Mouse (Mus musculus): ENCODE results near the gene Nav2. TPM values are rescaled to one million over a fixed set of nuclear protein-coding genes. Genes with fewer than 3 reads are reported as not detected.

Nav2 gene
- total and polyA plus RNA-seq, 3 experiments = 2.0 to 2.7 TPM; not detected in 1

DNA sequence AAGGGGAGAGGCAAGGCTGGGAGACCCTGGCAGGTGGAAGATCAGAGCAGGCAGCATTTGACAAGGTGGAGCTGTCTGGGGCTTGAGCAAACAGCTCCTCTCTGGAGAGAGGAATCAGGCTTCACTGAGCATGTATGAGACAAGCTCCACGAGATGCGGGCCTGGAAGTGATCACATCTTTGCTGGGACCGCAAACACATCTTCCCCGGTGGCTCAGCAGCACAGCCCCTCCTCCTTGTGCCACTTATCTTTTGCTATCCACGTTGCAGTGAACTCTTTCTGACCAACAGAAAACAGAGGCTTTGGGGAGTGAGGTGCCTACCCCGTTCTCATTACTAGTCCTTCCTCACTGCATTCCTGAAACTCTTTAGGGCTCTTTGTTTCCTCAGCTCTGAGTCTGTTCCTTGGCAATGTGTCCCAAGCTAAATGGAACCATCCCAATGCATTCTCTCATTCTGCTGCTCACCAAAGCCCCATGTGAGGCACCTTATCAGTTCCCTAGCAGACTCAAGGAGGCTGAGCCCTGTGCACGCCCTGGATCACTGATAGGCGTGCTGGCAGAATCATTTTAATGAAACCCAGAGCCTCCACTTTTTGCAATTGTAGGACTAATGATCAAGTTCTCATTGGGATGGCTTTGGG is 83.5 kb downstream of the Nav2 start (continued):
- TF ChIP-seq MYC (IDR thresholded peaks at IDR 0.05; ENCODE audit: low read depth, low read length) (peak; percentile 75; the same call in 1 of the 2 replicates), TCF12 (IDR thresholded peaks at IDR 0.05; ENCODE audit: low read depth, low read length) (peak; percentile 92), MAZ (IDR thresholded peaks at IDR 0.05; ENCODE audit: low read depth, low read length) (no peak)

DNA sequence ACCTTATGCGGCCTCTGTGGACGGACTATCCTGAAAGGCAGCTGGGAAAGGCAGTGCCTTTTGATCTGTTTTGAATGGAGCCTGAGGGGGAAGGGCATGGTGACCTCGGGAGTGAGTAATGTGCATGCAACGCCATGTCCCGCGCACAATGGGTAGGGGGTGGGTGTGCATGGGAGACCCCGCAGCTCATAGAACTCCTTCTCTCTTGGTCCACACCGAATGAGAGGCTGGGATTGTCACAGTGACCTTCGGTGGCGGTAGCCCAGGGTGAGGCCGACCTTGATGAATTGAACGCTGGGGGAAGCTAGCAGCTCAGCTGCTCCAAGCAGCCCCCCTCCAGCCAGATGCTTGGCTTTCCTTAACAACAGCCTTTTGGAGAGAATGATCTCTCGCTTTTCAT is 86.7 kb downstream of the Nav2 start:
- Histone ChIP-seq H3K27me3 (ENCODE audit: control insufficient read depth in 1 of 2, insufficient read depth in 2 of 2, low read length in 2 of 2) (no peaks in the 10 kb centered on the region; a peak in 1 of 4 replicates), H3K4me3 (ENCODE audit: control insufficient read depth in 1 of 2, insufficient read depth in 1 of 2, low read depth in 2 of 2, low read length in 2 of 2) (no peak overlapping the region), H3K9ac (ENCODE audit: control insufficient read depth, low read depth, low read length, poor library complexity, severe bottlenecking) (no peak overlapping the region), H3K79me2 (ENCODE audit: control insufficient read depth, insufficient read depth, low read length, poor library complexity) (no peaks in the 10 kb centered on the region), H3K4me1 (ENCODE audit: control insufficient read depth in 1 of 2, insufficient read depth in 2 of 2, low read length in 2 of 2) (peaks cover 4 to 19% of the 10 kb centered on the region in 2 experiments; a peak in 3 of 4 replicates), H3K27ac (ENCODE audit: control insufficient read depth, low read depth, low read length) (no peak overlapping the region), H3K9me3 (replicated peaks; ENCODE audit: insufficient read depth, low read length) (no peaks in the 10 kb centered on the region), H3K36me3 (ENCODE audit: control insufficient read depth in 1 of 2, insufficient read depth in 2 of 2, low read length in 2 of 2) (peaks cover 0 to 16% of the 10 kb centered on the region in 2 experiments; a peak in 2 of 4 replicates)
- no peak for TF ChIP-seq RAD21 (IDR thresholded peaks at IDR 0.05; ENCODE audit: low read depth, low read length)
- no peak for TF ChIP-seq MAFK (IDR thresholded peaks at IDR 0.05; ENCODE audit: borderline replicate concordance, low read depth, low read length)
- no peak for TF ChIP-seq RCOR1 (IDR thresholded peaks at IDR 0.05; ENCODE audit: low read depth, low read length)
- TF ChIP-seq ZC3H11A (IDR thresholded peaks at IDR 0.05; ENCODE audit: low read depth, low read length) = no peak
- no peak for TF ChIP-seq JUND (IDR thresholded peaks at IDR 0.05; ENCODE audit: low read depth, low read length)
- no peak for TF ChIP-seq MYC (IDR thresholded peaks at IDR 0.05; ENCODE audit: low read depth, low read length)
- no peak for TF ChIP-seq MEF2A (IDR thresholded peaks at IDR 0.05; ENCODE audit: extremely low read depth, insufficient replicate concordance, low read depth, low read length, poor library complexity, severe bottlenecking)
- no peak for DNase-seq (ENCODE audit: low read depth, low spot score)

DNA sequence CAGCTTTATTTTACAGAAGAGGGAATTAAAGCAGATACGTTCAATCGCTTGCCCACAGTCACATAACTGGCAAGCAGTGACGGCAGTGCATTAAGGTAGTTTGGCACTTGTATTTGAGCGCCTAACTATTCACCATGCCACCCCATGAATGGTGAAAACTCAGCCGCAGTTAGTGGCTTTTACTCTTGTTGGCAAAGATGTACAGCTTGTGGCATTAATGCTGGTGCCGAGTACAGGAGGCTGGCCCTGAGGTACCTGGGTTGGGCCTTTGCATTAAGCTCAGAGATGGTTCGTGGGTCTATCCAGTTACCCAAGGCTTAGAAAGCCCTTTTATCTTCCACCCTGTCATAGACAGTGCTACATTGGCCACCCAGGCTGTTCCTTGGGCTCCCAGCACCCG is 87.2 kb downstream of the Nav2 start:
- Histone ChIP-seq H3K9me3 (replicated peaks; ENCODE audit: insufficient read depth, low read length) (no peaks in the 10 kb centered on the region), H3K36me3 (ENCODE audit: control insufficient read depth in 1 of 2, insufficient read depth in 2 of 2, low read length in 2 of 2) (peaks cover 0 to 16% of the 10 kb centered on the region in 2 experiments; a peak in 2 of 4 replicates), H3K4me3 (ENCODE audit: control insufficient read depth in 1 of 2, insufficient read depth in 1 of 2, low read depth in 2 of 2, low read length in 2 of 2) (no peak overlapping the region), H3K4me1 (ENCODE audit: control insufficient read depth in 1 of 2, insufficient read depth in 2 of 2, low read length in 2 of 2) (peaks cover 4 to 19% of the 10 kb centered on the region in 2 experiments; a peak in 3 of 4 replicates), H3K27ac (ENCODE audit: control insufficient read depth, low read depth, low read length) (no peak overlapping the region), H3K27me3 (ENCODE audit: control insufficient read depth in 1 of 2, insufficient read depth in 2 of 2, low read length in 2 of 2) (no peaks in the 10 kb centered on the region; a peak in 1 of 4 replicates), H3K79me2 (ENCODE audit: control insufficient read depth, insufficient read depth, low read length, poor library complexity) (no peaks in the 10 kb centered on the region), H3K9ac (ENCODE audit: control insufficient read depth, low read depth, low read length, poor library complexity, severe bottlenecking) (no peak overlapping the region)
- no peak for DNase-seq (ENCODE audit: low read depth, low spot score)
- TF ChIP-seq MAFK (IDR thresholded peaks at IDR 0.05; ENCODE audit: borderline replicate concordance, low read depth, low read length) (no peak), UBTF (IDR thresholded peaks at IDR 0.05; ENCODE audit: borderline replicate concordance, insufficient read depth, low read depth, low read length) (no peak), JUND (IDR thresholded peaks at IDR 0.05; ENCODE audit: low read depth, low read length) (no peak), RAD21 (IDR thresholded peaks at IDR 0.05; ENCODE audit: low read depth, low read length) (no peak), MYB (IDR thresholded peaks at IDR 0.05; ENCODE audit: low read depth, low read length) (no peak), CTCF (IDR thresholded peaks at IDR 0.05 in 2 of 3, conservative IDR thresholded peaks at IDR 0.05 in 1 of 3; ENCODE audit: control insufficient read depth in 1 of 3, insufficient read depth in 1 of 3, low read depth in 2 of 3, low read length in 3 of 3, poor library complexity in 1 of 3, severe bottlenecking in 1 of 3) (no peak), GATA1 (IDR thresholded peaks at IDR 0.05; ENCODE audit: low read depth, low read length) (no peak), USF1 (IDR thresholded peaks at IDR 0.05; ENCODE audit: low read depth, low read length) (no peak), MXI1 (IDR thresholded peaks at IDR 0.05; ENCODE audit: low read depth, low read length) (no peak), TBP (IDR thresholded peaks at IDR 0.05; ENCODE audit: low read depth, low read length) (no peak), CHD2 (IDR thresholded peaks at IDR 0.05; ENCODE audit: low read length) (no peak), NELFE (IDR thresholded peaks at IDR 0.05; ENCODE audit: low read depth, low read length) (no peak), MAX (IDR thresholded peaks at IDR 0.05; ENCODE audit: low read length) (no peak), E2F4 (IDR thresholded peaks at IDR 0.05; ENCODE audit: borderline replicate concordance, low read depth, low read length) (no peak), ZKSCAN1 (IDR thresholded peaks at IDR 0.05; ENCODE audit: low read depth, low read length) (no peak), MYC (IDR thresholded peaks at IDR 0.05; ENCODE audit: low read depth, low read length) (no peak)

Measured in MEL (cell line).